Mouse (Mus musculus) brown adipose tissue, adult 24 weeks (tissue): ENCODE measurements around the gene Gpr179. TPM values are rescaled to one million over a fixed set of nuclear protein-coding genes. Genes with fewer than 3 reads are reported as not detected.
"Not testable (repeated sequence)": the region's sequence is repeated elsewhere in the genome, so short reads cannot be mapped to it uniquely, and the experiment has no call there.

Experiments used
- H3K27ac ChIP-seq: fragments of 200-500 bp; replicated peaks from 2 replicates; pipeline ENCODE4 v1.5.1; 2012; ENCODE audit warnings: low read depth, mild to moderate bottlenecking, low read length
- H3K4me1 ChIP-seq: fragments of 200-500 bp; 2 replicates; pipeline ENCODE4 v1.6.1; 2012; ENCODE audit warnings: low read length, mixed read lengths; ENCODE audit not compliant: control insufficient read depth, insufficient read depth, insufficient read length
- H3K4me3 ChIP-seq: fragments of 200-500 bp; 2 replicates; pipeline ENCODE4 v1.5.1; 2012; ENCODE audit warnings: low read depth, mild to moderate bottlenecking, low read length, moderate library complexity; ENCODE audit not compliant: insufficient read depth
- polyA plus RNA-seq: library from polyadenylated mRNA; stranded (reverse); fragments of >200 nt; gene quantifications from 2 replicates; pipeline ENCODE4 v1.2.4, GENCODE M21; 2012; ENCODE audit not compliant: missing spikeins, insufficient read depth, insufficient read length

The Gpr179 gene
- polyA plus RNA-seq, 1 experiment = not detected

DNA sequence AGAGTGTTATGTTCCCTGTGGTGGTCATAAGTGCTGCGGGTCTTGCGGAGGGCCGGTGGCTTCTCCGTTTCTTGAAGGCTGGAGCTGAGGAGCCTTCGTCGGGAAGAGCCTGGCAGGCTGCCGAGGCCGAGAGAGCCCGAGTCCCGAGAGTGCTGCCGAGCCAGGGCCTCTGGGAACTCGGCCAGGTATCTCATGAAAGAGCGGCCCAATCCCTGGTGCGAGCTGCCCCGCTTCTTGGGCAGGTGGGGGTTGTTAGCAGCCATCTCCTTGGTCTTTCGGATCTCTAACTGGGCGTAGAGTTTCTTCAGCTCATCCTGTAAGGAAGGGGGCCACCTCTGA lies 12.9 kb downstream of the Gpr179 start:
- Histone ChIP-seq H3K4me1 (no peaks in the 10 kb centered on the region), H3K27ac (no peak overlapping the region), H3K4me3 (0 out of 2 replicates have a peak overlapping the region, but pooled peaks have one; percentile 19)

DNA sequence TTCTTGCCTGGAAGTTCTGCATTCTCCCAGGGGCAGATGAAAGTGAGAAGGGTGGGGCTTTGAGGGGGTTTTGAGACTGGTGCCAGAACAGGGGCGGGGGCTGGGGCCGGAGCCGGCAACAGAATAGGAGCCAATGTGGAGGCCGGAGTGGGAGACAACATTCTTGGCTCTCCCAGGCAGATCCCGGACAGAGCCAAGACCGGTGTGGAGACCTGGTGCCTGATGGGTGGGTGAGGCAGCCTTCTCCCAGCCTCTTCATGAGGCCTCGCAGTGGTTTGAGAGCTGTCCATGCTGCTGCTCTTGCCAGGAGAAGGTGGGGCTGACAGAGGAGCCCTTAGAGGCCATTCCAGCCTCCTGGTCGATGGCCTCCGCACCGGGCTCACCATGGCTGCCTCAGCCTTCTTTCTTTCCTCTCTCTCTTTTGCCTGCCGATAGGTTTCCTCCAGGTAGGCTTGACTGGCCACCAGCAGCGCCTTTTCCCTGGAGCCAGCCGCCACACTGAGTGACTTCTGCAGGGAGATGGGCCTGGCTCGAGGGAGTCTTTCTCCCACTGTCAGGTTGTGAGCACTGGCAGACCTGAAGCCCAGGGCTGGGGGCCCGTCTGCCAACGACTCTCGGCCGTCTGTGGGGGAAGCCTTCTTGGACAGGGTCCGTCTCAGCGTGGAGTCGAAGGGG lies 13.4 kb downstream of the Gpr179 start:
- Histone ChIP-seq H3K4me3 (0 out of 2 replicates have a peak overlapping the region, but pooled peaks have one; percentile 19), H3K27ac (no peak overlapping the region), H3K4me1 (no peaks in the 10 kb centered on the region)

DNA sequence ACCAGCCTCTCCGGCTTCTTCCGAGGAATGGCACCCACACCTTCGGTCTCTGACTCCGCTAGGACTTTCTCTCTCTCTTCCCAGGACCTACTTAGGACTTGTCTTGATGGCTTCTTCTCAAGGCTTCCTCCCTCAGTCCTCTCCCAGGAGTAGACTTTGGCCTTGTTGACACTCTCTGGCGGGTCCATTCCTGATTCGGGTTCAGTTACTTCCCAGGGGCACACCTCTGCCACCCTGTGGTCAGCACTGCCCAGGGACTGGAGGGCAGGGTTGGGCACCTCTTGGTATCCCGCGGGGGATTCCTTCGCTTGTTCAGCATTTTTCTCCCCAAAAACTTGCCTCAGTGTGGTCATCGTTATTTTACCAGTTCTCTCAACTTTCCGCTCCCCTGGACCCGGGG lies 14.5 kb downstream of the Gpr179 start:
- Histone ChIP-seq H3K4me1 (no peaks in the 10 kb centered on the region), H3K27ac (no peak overlapping the region), H3K4me3 (no peak overlapping the region)

DNA sequence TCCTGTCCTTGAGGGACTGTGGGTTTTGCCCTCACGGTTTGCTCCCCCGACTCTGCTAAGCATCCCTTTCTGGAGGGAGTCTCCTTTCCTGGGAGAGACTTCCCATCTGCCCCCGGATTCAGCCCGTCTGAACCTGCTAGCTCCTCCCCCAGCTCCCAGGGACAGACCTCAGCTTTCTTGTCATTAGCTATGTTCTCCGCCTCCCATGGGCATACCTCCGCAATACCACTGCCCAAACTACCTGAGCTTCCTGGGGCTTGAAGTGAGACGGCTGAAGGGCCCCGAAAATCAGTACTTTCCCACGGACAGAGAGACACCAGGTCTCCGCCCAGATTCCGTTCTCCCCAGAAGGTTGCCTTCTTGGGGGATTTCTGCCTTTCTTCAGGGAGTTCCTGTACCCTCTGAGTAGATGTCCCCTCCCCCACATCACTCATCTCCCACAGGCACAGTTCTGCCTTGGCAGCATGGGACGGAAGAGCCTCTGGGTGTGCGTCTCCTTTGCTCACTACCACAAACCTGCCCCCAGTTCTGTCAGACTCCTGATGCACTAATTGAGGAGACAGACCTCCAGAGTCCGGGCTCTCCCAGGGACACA lies 15.0 kb downstream of the Gpr179 start:
- Histone ChIP-seq H3K4me1 (no peaks in the 10 kb centered on the region), H3K27ac (no peak overlapping the region), H3K4me3 (no peak overlapping the region)

DNA sequence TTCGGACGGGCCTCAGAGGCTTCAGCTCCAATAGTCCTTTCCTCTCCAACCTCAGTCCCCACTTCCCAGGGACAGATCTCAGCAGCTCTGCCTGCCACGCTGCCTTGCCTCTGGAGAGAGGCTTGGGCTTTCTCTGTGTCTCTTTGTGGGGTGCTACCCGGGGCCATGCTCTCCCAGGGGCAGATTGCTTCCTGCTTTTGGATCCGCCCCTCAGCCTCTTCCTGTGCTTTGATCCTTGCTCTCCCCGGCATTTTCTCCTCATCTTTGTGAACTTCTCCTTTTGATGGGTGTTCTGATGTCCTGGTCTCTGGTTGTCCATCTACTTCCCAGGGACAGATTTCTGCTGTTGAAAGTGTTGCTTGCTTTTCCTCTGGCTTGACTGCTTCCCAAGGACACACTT lies 15.6 kb downstream of the Gpr179 start:
- Histone ChIP-seq H3K27ac (no peak overlapping the region), H3K4me3 (no peak overlapping the region), H3K4me1 (no peaks in the 10 kb centered on the region)

DNA sequence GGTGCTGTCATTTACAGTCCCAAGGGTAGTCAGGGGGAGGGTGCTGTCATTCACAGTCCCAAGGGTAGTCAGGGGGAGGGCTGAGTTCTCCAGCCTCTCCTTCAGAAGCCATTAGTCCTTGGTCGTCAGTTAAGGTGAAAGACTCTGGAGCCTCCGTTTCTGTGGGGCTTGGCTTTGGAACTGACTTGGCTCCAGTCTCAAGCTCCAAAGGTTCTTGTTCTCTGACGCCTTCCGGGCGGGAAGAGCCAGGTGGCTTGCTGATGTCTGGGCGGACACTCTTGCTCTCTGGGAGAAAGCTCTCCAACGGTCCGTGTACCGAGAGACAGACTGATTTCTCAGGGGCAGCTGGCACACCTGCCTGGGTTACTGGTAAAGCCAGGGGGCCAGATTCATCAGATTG lies 17.5 kb downstream of the Gpr179 start:
- H3K27ac ChIP-seq = no peak overlapping the region
- no peak overlapping the region for H3K4me3 ChIP-seq
- H3K4me1 ChIP-seq = no peaks in the 10 kb centered on the region

DNA sequence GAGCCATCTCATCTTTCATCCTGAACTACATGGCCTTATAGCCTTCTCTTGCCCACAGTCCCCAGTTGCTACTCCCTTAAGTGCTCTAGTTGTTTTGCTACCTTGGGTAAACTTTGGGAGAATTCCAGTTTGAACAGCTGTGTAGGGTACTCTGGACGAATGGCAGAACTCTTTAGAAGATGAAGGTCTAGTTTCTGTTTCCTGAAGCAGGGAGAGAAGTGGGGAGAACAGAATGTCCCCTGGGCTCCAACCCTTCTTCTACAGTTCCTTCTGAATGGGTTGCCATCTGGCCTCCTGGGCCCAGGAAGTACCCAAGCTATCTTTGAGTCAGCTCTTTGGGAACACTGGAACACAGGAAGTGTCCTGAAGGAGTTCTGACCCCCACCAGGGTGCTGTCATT lies 18.0 kb downstream of the Gpr179 start:
- H3K4me1 ChIP-seq = no peaks in the 10 kb centered on the region
- H3K4me3 ChIP-seq = no peak overlapping the region
- no peak overlapping the region for H3K27ac ChIP-seq

DNA sequence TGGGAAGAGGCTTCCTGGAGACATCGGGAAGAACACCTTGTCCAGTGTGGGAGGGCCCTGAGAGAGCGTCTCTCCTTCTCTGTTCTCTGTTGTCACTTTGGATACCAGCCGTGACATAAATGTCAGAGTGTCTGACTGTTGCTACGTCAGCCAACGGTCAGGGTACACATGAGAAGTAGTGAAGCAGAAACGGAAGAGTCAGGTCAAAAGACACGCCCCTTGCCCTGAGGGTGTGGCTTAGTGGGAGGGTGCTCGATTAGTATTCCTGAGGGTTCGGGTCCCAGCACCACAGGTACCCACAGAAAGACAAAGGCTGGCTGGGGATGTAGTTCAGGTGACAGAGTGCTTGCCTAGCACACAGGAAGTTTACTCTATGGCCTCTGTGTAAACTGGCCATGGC lies 18.8 kb downstream of the Gpr179 start:
- no peak overlapping the region for H3K27ac ChIP-seq
- no peak overlapping the region for H3K4me3 ChIP-seq
- no peaks in the 10 kb centered on the region for H3K4me1 ChIP-seq

DNA sequence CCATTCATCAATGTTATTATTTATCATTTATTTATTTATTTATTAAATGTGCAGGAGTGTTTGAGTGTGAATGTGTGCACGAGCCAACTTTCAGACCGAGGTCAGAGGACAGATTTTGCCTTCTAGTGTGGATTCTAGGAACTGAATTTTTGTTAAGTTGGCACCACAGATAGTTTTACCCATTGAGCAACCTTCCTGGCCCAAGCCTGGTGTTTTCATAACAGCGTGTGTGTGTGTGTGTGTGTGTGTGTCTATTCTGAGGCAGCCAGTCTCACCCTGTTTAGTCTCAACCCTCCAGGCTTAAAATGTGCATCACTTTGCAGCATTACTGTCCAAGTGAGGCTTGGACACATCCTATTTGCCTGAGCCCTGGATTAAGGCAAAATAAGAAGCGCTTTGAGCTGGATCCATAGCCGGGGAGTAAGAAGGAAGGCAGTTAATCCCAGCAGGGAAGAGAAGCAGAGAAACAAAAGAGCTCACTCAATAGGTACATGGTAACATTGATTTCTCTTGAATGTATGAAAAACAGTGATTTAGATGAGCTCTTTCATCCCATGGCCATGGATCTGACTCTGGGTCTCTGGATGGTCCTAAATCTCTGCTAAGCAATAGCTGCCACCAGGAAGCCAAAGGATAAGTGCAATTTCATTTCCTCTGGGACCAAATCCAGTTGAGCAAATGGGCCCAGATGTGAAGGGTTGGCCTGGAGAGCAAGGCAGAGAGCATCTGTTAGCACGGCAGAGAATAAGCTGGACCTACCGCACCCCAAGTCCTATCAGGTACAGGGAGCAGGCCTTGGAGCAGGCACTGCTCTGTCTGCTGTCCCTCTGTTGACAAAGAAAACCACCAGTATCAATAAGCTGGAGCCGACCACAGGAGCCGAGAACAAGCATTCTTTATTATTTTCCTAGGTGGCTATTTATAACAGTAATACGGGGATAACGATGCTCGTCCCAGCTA lies 20.4 kb downstream of the Gpr179 start:
- no peak overlapping the region for H3K4me3 ChIP-seq
- no peak overlapping the region for H3K27ac ChIP-seq
- no peaks in the 10 kb centered on the region for H3K4me1 ChIP-seq

DNA sequence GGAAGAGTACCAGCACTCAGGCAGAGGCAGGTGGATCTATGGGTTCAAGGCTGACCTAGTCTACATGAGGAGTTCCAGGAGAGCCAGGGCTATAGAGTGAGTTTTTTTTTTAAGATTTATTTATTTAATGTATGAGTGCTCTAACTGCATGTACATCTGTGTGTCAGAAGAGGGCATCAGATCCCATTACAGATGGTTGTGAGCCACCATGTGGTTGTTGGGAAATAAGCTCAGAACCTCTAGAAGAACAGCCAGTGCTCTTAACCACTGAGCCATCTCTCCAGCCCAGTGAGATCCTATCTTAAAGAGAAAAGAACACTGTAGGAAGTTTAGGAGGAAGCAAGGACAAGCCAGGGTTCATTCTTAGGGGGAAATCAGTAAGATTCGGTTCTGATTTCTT lies 21.6 kb downstream of the Gpr179 start:
- no peak overlapping the region for H3K27ac ChIP-seq
- H3K4me1 ChIP-seq = no peaks in the 10 kb centered on the region
- H3K4me3 ChIP-seq = no peak overlapping the region

DNA sequence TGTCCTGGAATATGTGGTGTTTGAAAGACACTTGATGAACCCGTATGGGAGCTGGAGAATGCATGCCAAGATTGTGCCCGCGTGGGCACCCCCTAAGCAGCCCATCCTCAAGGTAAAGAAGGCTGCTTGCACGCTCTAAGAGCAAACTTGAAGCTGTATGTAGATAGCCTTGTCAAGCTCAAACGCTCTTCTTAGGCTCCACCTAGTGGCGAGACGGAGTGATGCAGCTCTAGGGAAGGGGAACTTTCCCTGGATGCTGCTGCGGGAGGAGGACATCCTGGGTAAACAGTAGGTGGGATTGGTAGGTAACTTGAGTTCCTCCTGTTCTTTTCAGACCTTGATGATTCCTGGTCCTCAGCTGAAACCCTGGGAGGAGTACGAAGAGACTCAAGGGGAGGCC lies 23.7 kb downstream of the Gpr179 start:
- H3K4me1 ChIP-seq = no peaks in the 10 kb centered on the region
- H3K27ac ChIP-seq = no peak overlapping the region
- no peak overlapping the region for H3K4me3 ChIP-seq

DNA sequence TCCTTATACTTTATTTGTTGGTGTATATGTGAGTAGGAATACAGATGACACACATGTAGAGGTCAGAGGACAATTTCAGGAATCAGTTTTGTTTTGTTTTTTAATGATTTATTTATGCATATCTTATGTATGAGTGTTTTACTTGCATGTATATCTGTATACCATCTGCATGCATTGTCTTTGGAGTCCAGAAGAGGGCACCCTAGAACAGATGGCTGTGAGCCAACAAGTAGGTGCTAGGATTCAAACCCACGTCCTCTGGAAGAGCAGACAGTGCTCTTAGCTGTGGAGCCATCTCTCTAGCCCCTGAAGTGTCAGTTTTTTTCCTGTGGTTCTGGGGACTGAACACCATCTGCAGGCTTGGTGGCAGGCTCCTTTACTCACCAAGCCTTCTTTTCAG lies 26.7 kb downstream of the Gpr179 start:
- Histone ChIP-seq H3K27ac (no peak overlapping the region), H3K4me1 (no peaks in the 10 kb centered on the region), H3K4me3 (no peak overlapping the region)

DNA sequence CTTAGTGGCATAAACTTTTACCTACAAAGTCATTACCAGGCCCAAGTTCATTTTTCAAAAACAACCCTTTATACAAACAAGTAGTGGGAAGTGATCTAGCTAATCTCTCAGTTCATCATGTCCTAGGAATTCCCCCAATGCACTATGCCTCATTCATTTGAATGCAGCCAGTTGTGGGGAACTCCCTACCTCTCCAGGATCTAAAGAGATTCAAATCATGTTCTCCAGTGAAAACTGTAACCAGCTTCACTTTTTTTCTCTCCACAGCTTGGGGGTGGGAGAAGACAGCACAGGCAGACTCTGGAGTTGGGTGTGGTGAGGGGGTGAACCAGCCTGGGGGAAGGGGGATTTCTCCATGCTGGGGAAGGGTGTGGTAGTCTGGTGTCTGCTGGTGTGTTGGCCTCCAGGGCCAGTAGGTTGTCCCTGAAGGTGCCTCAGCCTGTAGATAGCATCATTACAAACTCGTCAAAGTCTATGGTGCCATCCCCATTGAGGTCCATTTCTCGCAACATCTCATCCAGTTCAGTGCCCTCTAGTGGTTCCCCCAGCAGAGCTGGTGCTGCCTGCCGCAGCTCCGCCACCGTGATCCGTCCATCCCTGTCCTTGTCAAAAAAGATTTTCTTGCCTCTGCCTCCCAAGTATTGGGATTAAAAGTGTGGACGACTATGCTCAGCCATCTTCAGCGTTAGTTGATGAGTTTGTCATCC lies 29.8 kb downstream of the Gpr179 start:
- H3K4me3 ChIP-seq, H3K4me1 ChIP-seq, H3K27ac ChIP-seq: not testable (repeated sequence)

DNA sequence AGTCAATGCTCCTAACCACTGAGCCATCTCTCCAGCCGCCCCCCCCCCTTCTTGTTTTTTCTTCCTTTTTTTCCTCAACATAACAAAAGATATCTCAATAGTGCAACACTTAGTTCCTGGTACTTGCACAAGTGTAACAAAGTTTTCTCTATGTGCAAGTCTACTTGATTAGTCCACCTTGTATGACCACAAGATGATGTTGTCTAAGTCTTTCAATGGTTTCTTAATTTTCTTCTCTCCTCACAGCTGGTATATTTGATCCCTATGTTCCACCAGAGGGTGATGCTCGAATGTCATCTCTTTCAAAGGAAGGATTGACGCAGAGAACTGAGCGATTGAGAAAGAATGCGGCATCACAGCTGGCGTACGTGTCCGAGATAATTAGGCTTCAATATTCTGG lies 30.7 kb downstream of the Gpr179 start:
- no peak overlapping the region for H3K4me3 ChIP-seq

More for the DNA sequence above, 30.7 kb downstream of the Gpr179 start:
- Histone ChIP-seq H3K27ac (no peak overlapping the region), H3K4me1 (no peaks in the 10 kb centered on the region)
